Mouse (Mus musculus): ENCODE measurements around the gene Grin2c. TPM values are rescaled to one million over a fixed set of nuclear protein-coding genes. Genes with fewer than 3 reads are reported as not detected.

Gene Grin2c
- total RNA-seq, 2 experiments from 2014 or later, result 14.7 to 21.6 TPM

DNA sequence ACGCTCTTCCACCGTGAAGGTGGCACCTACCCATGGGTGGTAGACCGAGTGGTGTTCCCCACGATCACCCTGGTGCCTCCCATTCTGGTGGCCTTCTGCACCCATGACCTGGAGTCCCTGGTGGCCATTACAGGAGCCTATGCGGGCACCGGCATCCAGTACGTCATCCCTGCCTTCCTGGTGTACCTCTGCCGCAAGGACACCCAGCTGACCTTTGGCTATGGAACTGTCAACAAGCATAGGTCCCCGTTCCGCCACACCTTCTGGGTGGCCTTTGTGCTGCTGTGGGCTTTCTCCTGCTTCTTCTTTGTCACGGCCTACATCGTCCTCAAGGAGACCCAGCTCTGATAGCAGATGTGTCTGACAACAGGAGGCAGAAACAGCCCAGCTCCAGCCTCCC lies 23.3 kb downstream of the Grin2c start:
- no peak for DNase-seq (ENCODE audit: extremely low spot score in 1 of 2, low spot score in 2 of 2)
- intact Hi-C loops (cut with DNase I), result no loop called here

DNA sequence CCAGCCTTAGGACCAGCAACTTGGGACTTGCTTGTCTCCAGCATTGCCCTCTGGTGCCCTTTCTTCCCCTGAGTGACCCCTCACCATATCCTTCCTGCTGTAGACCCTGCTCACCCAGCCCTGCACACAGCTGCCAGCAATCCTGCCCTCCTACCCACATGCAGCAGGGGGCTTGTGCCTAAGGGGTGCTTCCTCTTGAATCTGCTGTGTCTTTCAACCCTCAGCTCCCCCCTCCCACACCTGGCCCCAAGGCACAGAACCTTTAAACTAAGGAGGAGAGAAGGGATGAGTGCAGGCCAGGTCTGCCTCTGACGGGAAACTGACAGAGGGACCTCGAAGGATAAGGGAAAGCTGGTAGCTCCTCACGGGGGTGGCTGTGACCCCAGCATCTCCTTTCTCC lies 24.3 kb downstream of the Grin2c start:
- no peak for DNase-seq (ENCODE audit: extremely low spot score in 1 of 2, low spot score in 2 of 2)
- intact Hi-C loops (cut with DNase I), result no loop called here

DNA sequence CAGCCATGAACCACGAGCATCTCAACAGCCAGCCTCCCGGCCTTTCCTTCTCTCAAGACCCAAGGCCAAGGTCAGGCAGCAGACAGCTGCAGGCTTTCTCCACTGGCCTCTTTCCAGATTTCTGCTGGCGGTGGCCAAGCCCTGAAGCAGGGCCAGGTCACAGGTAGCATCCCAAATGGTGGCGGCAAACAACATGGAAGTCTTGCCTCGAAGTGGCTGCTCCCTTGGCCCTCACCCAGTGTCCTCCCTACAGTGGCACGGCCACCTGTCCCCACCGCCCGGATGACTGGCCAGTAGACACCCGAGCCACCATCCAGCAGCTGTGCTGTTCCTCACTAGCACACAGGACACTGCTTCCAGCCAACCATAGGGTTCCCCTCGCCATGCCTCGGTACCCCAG lies 25.6 kb downstream of the Grin2c start:
- no peak for DNase-seq (ENCODE audit: extremely low spot score in 1 of 2, low spot score in 2 of 2)
- intact Hi-C loops (cut with DNase I), result no loop called here

DNA sequence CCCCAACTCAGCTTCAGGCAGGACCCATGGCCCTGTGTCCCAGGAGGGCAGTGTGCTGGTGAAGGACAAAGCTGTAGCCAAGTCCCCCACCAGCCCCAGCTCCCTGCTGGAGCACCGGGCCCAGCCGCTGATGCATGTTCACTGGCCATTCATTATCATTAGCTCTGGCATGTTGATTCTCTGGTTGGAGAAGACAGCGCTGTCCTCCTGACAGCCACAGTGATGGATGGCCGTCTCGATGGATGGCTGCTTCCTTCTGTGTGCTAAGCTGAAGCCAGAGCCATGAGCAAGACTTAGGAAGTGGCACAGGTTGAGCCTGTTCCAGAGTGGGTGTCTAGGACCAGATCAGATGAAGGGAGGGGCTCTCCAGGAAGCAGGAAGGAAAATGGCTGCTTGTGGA lies 30.5 kb downstream of the Grin2c start:
- DNase-seq (ENCODE audit: extremely low spot score in 1 of 2, low spot score in 2 of 2), result no peak
- intact Hi-C loops (cut with DNase I), result no loop called here

DNA sequence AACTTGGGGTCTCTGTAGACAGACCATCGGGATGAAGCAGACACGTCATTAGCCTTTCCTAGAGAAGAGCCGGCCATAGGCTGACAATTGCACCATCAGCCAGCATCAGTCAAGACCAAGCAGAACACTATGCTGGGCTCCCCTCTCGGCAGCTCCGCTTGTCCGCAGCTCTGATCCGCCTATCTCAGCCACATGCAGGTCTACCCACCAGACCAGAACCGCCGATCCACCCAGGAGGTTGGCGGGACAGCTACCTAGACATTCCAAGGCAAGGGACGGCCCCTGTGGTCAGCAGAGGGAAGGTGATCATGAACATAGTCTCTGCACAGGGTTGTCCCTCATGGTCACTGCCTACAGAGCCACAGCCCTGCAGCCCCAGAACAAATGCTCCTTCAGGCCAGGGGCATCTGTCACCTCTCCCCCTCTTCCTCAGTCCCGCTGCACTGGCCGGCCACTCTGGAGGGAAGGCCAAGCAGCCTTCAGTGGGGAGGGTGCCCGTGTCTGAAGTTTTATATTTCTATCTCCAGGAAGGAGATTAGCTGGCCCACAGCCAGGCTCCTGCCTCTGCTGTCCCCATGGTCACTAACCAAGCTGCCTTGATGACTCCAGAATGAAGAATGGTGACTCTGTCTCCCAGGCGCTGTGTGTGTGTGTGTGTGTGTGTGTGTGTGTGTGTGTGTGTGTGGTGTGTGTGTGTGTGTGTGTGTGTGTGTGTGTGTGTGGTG lies 32.6 kb downstream of the Grin2c start:
- intact Hi-C loops (cut with DNase I), result no loop called here
- peak in 1 of 2 experiments; percentile 66 for DNase-seq (ENCODE audit: extremely low spot score in 1 of 2, low spot score in 2 of 2)

DNA sequence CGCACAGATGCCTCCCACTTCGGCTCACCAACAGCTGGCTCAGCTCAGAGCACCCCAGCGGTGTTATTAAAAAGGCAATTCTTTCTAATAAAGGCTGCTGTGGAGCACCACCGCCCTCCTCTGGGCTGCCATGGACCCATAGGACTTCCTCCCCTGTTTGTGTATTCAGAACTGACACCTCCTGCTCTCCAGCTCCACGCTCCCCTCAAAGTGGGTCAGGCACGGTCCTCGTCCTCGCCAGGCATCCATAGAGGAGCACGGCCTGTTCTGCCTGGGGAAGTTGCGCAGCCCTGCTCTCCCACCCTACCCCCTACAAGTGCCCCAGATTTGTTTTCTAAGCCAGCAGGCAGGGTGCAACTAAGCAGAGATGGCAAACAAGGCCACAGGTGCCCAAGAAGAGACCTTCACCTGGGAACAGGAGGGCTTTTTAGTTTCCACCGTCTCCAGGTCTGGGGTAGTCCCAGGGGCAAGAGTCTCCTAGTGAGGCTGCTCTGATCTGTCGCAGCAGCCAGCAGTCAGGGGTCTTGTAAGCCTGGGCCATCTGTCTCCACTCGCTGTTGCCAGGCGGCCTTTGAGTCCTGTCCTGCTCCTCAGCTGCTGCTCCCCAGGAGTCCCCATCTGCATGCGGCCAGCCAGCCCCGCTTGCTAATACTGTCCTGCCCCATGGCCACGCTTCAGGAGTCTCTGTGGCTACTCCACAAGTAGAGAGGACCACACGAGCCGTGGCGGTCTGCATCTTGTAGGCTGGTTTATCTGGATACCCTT lies 33.3 kb downstream of the Grin2c start:
- intact Hi-C loops (cut with DNase I), result no loop called here
- DNase-seq (ENCODE audit: extremely low spot score in 1 of 2, low spot score in 2 of 2), result peak in 1 of 2 experiments; percentile 54

DNA sequence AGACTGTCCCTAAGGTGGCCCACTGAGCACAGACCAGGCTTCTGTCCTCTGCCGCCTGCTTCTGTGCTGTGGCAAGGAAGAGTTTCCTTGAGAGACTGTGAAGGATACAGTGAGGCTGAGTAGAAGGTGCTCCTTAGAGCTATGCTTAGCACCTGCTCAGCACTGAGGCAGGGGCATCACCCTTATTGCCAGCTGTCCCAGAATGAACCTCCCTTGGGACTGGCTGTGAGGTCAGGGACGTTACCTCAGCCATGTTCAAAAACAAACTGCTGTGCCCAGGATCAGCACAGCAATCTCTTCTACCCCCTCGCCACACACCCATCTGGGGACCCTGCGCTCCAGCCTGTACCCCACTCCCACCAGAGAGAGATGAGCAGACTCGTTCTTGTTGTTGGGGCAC lies 34.2 kb downstream of the Grin2c start:
- DNase-seq (ENCODE audit: extremely low spot score in 1 of 2, low spot score in 2 of 2), result no peak
- intact Hi-C loops (cut with DNase I), result no loop called here

DNA sequence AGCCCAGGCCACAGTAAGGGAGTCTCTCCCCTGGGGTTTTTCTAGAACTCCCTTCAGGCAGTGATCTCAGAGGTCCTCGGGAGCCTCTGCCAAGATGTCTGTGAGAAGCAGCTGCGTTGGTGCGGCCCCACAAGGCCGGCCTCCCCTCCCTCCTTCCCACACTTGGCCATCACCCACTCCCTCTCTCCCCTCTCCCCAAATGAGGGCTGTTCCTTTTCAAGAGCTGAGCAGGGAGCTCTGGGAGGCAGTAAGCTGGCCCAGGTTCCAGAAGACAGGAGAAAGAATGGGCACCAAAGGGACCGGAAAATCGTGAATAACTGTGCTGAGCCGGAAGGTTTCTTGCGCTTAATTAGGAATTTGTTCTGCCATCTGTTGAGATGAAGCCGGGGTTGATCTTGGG lies 35.1 kb downstream of the Grin2c start:
- intact Hi-C loops (cut with DNase I), result no loop called here
- peak in 1 of 2 experiments; percentile 39 for DNase-seq (ENCODE audit: extremely low spot score in 1 of 2, low spot score in 2 of 2)

DNA sequence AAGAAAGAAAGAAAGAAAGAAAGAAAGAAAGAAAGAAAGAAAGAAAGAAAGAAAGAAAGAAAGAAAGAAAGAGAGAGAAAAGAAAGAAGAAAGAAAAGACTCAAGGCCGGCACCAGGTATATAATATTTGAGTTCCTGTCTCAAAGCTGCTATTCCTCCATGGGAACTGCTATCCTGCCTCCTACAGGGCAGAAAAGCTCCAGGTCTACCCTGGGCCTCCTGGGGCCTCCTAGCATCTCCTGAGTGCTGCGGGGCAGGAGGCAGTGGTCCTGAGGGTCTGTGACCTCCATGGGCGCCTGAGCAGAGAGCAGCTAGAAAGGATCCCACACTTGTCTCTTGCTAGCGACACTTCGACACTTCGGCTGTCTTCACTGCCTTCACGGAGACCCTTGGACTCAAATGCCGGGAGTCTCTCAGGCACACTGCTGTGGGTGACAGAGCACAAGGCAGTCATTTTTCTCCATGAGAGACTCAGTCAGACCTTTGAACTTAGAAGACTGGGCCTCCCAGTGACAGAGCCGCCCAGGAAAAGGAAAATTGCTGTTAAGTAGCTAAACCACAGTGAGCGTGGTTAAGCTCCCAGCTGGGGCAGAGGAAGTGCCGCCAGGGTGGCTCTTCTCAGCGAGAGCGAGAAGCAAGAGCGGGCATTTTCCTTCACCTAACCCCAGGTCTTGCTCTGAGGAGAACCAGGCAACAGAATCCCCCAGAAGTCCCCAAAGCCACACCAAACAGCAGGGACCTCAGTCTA lies 35.7 kb downstream of the Grin2c start:
- no peak for DNase-seq (ENCODE audit: extremely low spot score in 1 of 2, low spot score in 2 of 2)
- intact Hi-C loops (cut with DNase I), result no loop called here

DNA sequence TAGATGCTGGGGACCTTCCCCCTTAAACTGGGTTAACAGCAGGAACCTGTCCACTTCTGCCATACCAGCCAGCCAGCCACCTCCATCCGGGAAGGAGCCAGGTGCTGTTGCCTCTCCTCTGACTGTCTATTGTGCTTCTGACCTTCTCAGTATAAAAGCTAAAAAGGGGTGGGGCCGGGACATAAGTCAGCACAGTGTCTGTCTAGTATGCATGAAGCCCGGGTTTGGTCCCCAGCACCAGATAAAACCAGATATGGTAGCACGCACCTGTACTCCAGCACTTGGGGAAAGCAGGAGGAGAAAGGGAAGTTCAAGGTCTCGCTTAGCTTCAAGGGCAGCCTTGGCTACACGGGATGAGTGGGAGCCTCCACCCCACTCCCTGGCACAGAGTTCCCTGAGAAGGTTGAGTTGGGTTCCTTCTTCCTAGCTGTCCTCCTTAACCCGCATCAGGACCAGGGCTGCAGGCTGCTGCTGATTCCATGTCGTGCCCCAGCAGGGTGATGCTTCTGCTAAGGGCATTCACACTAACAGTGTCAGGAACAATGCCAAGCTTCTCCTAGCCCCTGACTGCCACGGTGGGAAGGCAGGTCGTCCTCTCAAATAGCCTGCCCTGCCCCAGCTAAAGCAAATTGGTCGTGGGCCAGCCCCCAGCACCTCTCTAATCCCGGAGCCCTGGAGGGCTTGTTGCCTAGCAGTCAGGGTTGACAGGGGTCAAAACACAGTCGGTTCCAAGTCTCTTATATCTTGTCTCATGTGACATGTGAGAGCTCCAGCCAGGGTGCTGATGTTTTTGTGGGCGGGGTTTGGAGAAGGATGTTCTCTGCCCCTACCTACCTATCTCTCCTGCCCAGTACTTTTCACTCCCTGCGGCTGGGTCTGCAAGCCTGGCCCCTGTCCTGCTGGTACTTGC lies 37.8 kb downstream of the Grin2c start:
- intact Hi-C loops (cut with DNase I), result no loop called here

DNA sequence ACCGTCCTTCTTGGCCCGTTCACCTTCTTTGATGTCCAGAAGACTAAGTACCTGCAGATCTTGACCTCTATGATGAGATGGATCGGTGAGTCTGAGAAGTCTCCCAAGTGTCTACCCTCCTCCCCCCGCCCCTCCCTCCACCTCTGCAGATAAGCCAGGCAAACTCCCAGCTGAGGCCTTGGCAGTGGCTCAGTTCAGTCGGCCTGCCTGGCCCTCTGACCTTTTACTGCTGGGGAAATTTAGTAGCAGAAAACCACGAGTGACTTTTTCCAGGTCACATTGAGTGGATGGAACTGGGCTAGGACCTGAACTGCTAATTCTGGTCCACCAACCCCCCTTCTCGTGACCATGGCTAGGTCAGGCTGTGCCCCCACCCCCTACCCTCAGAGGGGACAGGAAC lies 38.6 kb downstream of the Grin2c start:
- intact Hi-C loops (cut with DNase I), result no loop called here
- DNase-seq (ENCODE audit: extremely low spot score in 1 of 2, low spot score in 2 of 2), result no peak

More for the DNA sequence above, 37.8 kb downstream of the Grin2c start:
- DNase-seq (ENCODE audit: extremely low spot score in 1 of 2, low spot score in 2 of 2), result no peak

DNA sequence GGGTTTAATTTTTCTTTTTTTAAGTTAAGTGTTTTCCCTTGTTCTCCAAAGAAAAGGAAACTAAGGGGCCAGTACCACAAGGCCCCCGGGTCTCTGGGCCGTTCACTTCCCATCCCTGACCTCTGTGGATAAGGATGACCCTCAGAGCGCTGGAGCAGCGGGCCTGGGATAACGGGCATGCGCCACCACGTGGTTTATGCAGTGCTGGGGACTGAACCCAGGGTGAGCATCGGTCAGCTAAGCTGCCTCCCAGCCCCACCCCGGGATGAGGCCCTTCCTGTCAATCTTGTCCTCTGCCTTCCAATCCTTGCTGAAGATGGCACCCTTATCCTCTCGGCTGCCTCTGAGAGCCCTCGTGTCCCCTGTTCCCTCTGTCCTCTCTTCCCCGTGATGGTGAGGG lies 39.4 kb downstream of the Grin2c start:
- intact Hi-C loops (cut with DNase I), result no loop called here
- no peak for DNase-seq (ENCODE audit: extremely low spot score in 1 of 2, low spot score in 2 of 2)

DNA sequence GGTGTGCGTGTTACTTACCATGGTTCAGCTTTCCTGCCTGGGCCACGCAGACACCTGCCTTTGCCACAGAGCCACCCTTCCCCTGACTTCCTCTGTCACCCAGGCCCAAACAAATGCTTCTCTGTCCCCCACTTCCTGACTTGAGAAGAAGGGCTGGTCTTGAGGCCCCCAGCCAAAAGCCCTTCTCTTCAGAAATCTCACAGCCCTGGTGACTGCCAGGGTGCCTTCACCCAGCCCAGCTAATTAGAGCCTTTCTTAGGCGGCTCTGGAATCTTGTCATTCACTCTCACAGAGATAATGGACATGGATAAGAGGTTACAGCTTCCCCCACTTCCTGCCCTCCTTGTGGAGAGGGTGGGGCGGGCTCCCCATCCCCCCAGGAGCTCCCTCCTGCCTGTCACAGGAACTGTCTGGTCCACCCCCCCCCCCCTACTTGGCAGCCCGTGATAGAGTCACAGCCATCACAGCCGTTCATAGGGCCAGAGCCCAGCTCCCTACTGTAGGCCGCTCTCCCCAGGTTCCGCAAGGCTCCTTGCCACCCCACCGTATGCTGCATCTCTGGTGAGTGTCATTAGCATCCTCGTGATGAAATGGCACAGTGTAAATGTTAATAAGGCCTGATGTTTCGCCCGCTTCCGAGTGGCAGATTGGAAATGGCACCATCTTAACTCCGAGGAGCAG lies 40.1 kb downstream of the Grin2c start:
- no peak for DNase-seq (ENCODE audit: extremely low spot score in 1 of 2, low spot score in 2 of 2)
- intact Hi-C loops (cut with DNase I), result no loop called here

DNA sequence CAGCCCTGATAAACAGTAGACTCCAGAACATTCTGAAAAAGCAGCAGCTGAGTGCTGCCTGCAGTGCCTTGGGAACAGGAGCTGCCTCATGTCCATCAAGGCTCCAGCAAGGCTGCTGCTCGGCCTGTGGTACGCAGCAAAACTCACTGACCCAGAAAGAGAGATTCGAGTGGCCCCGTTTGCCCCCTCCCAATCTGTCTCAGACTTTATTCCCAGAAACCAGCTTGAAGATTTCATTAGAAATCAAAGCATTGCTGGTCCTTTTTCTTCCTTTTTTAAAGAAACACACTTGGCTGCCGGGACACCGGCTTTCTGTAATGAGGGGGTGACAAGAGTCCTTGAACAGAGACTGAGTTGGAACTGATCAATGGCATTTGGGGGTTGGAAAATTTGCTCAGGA lies 41.7 kb downstream of the Grin2c start:
- intact Hi-C loops (cut with DNase I), result no loop called here
- DNase-seq (ENCODE audit: extremely low spot score in 1 of 2, low spot score in 2 of 2), result no peak

DNA sequence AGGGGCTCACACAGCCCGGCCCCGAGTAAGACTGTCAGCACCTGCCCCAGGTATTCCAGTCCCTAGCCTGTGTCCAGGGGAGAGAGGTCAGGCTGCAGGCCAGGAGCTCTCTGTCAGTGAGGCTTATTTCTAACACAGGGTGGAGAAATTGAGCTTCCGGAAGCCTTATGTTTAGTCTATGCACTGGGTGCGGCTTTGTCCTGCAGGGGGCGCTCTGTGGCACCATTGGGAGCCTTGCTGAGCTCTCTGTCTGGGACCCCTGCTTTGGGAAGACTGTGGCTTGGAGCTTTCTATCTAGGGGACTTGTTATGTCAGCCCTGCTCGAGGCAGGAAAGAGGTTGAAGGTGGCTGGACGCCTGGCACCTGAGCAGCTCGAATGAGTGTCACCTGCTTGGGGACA lies 42.2 kb downstream of the Grin2c start:
- peak; percentile 42 to 72 for DNase-seq (ENCODE audit: extremely low spot score in 1 of 2, low spot score in 2 of 2)
- intact Hi-C loops (cut with DNase I), result no loop called here

DNA sequence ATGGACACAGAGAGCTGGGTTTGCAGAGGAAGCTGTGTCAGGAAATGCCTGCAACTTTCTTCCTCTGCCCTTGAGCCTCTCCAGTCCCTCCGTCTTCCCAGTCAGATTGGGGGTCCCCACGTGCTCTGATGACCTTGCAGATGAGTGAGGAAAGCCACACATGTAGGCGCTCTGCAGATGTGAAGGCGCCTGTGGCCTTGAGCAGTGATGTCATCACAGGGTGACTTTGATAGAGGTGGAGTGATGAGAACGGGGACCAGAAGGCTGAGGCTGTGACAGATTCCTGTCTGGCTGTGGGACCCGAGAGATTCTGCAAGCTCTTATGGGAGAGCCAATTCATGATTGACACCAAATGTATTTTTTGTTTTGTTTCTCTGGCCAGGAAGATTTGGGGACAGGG lies 43.2 kb downstream of the Grin2c start:
- intact Hi-C loops (cut with DNase I), result no loop called here
- no peak for DNase-seq (ENCODE audit: extremely low spot score in 1 of 2, low spot score in 2 of 2)

DNA sequence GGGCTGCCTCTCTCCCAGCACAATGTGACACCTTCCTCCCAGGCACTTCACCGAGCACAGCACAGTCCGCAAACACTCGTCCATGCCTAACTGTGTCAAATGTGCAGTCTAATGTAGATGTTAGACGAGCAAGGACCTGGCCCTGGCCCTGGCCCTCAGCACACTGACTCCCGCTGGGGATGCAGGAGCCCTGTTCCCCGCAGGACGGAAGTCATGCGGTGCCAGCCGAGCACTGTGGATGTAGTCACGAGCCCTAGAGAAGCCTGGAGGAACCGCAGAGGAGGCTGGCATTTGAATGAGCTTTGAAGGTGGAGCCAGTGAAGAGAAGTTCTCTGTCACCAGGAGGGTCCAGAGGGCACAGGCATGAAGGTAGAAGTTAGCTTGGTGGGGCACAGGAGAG lies 43.6 kb downstream of the Grin2c start:
- no peak for DNase-seq (ENCODE audit: extremely low spot score in 1 of 2, low spot score in 2 of 2)
- intact Hi-C loops (cut with DNase I), result no loop called here

DNA sequence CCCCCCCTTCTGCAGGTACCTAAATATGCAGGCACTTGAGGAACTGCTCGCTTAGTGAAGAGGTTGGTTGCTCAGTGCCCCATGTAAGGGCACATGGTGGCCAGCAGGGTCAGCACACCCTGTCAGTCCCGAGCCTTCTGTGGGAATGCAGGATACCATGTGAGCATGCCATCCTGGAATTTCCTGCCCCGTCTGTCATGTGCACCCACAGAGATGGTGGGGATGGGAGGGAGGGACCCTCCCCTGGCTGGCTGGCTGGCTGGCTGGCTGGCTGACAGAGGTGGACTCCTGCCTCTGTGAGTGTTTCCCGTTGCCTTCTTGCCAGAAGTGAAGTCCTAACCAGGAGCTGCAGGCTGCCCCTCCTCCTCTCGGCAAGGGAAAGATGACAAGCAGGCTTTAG lies 44.5 kb downstream of the Grin2c start:
- DNase-seq (ENCODE audit: extremely low spot score in 1 of 2, low spot score in 2 of 2), result no peak
- intact Hi-C loops (cut with DNase I), result no loop called here

Data from left cerebral cortex, postnatal 10 days (tissue).